Mouse (Mus musculus) cerebellum, adult 9-11 months (tissue): ENCODE data around the gene Plac9b.
"Not testable (repeated sequence)": the region's sequence is repeated elsewhere in the genome, so short reads cannot be mapped to it uniquely, and the experiment has no call there.

ENCODE experiments used
- DNase-seq: peaks from one replicate; pipeline ENCODE4 v3.0.0; 2022

The Plac9b gene

DNA sequence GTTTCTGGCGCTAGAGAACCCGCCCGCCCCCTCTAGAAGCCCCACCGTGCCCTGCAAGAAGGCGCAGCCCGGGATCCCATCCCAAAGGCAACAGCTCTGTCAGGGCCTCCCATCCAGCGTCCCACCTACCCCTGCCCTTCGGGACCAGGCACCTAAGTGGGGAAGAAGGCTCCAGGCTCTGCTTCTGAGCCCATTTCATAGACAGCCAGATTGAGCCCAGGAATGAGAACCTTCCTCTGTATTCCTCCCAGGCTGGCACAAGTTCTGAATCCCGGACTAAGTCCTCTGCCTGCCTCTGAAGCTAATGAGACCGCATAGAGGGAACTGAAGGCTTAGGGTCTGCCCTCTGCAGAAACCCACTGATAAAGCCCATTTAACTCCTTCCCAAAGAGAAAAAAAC lies at the start of gene Plac9b:
TSS of gene Plac9b (minus strand) at position 101 of the 400 bp plus-strand sequence.
- not testable (repeated sequence) for DNase-seq

DNA sequence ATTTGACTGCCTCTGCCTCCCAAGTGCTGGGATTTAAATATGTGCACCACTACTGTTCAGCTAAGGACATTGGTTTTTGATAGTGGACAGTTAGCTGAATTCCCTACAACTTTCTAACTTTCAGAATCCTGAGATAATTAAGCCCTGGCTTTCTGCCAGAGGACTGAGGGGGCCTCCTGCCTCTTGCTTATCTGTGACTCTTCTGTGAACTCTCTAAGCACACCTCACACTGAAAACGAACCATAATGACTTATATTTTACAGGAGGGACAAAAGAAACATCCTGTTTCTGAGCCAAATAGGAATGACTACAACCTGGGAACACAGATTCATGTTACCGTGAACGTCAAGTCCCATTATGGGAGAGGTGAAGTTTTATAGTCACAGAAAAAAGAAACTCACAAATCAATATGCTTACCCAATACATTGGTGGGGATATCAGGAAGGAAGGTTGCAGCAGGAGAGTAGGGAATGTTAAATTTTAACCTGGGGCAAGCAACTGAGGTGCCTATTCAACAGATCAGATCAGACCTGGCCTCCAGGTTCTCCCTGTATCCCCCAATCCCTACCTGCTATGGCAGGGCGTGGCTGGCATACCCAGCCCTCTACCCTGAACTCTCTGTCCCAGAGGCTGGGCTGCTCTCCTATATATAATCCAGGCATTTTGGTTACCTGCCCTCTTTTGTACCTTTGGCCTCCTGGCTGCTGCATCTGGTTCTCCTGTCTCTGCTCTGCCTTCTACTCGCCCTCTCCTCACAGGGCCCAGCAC lies 34.1 kb upstream of the Plac9b start:
- not testable (repeated sequence) for DNase-seq

DNA sequence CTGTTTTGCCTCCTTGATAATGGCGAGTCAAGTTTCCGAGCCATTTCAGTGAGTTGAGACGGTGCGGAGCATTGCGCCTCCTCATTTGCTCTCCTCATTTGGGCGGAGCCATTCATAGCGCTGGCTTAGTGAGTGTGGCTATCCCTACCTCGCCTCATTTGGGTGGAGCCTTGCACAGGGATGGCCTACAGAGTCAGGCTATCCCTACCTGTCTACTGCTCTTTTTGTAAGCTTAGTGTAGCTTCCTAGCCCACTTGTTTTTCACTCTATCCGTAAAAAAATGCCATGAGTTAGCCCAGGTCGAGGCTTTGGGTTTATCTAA lies 24.6 kb upstream of the Plac9b start, which contains the start of gene Tmem254b:
TSS of gene Tmem254b (minus strand) at position 116 of the 322 bp plus-strand sequence.
- not testable (repeated sequence) for DNase-seq

DNA sequence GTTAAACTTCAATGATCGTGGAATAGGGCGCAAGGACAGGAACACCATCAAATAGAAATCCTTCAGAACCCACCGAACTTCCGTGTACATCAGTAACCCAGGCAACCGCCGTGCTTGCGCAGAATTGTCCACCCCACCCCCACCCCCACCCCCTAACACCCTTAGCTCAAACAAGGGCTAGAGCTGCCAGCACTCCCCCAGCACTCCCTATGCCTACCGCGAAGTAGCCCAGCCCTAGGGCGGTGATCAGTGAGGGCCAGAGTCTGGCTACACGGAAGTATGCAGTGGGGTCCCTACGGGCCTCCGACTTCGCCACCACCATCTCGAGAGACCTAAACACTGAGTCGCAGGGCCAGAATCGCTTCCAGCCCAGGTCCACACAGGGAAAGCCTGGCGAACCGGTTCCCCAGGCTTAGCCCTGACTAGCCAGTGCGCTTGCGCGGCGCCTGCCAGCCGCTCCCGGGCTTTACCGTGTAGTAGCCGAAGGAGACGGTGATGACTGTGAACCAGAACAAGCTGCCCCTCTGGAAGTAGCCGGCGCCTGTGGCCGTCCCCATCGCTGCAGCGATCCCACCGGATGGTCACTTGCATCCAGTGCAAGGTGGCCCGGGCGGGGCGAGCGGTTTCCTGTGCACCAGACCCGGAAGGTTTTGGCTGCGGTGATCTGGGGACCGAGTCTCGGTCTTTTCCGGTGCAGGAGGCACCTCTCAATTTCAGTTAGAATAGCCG lies 24.1 kb upstream of the Plac9b start:
- DNase-seq: not testable (repeated sequence)

DNA sequence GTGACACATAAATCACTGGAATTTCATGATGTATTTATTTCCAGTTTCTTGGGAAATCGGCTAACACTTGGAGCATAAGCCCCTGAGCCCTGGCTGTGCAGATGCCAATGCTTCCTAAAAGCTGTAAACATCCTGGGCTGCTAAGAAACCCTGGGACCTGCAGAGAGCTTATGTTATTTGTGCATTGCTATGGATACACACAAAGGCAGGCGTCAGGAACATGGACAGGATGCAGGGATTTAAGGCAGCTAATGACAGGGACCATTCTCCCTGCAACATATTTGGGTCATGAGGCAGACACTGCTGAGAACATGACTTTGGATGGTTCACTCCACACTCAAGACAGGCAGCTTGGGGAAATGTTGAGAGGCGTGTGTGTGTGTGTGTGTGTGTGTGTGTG lies 15.6 kb upstream of the Plac9b start:
- not testable (repeated sequence) for DNase-seq

DNA sequence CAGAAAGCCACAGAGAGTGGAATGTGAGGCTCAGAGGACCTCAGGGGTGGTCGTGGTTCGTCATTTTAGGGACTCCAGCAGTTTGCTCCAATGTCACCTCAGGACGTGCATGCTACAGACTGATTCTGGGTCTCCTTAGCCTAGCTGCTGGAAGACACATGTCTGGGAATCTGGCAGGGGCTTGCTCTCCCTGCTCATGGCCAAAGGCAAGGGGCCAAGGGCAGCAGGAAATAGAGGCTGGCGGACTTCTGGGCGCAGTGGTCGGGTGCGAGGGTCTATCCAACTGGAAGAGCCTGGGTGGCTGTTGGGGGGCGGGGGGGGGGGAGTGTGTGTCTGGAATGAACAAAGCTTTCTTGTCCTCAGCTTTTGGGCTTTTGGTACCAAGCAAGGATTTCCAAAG lies 6.1 kb upstream of the Plac9b start:
- DNase-seq: not testable (repeated sequence)

DNA sequence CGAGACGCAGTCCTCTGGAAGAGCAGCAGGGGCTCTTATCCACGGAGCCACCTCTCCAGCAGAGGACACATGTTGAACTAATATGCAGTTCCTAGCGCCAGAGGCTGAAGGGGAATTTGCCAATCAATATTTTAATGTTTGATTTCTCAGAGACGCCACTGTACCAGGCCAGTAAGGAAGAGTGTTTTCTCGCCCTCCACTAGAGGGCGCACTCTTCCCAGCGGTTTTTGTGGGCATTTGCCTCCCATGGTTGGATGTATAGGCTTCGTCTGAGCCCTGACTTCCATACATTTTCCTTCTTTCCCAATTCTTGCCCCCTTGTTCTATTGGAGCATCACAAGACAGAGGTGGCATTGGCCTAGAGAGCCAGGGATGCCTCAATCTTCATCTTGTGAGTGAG lies 4.4 kb upstream of the Plac9b start:
- DNase-seq: not testable (repeated sequence)

DNA sequence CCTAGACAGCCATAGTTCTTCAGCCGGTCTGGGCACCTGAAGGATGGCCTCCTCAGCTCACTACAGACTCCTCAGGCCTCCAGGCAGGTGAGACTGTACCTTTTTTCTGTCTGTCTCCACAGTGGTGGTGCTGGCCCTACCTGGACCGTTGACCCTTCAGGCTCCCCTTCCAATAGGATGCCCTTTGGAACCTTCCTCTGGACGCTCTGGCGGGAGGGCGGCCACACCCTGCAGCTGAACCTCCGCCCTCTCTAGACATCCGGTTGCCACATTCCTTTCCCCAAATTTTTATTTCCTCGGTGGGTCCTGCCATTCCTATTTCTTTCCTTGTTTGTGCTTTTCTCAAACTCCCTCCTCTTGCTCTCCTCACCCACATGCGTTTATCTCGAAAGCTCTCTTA lies 620 bp downstream of the Plac9b start:
- DNase-seq: not testable (repeated sequence)

DNA sequence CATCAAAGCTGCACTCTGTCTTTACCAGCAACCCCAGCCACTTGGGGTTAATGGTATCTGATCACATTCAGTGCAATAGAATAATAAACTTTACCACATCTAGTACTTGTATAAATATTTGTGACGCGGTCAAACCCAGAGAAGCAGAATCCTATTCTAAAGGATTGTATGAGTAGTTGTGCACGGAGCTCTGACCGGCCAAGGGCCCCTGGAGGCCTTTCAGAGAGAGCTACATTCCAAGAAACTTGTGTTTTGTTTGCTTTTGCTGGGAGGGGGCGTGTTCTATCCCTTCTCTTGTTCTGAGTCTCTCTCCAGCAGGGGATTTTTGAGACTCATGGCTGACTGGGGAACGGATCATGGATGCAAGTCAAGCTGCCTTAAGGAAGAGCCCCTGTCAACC lies 7.3 kb downstream of the Plac9b start:
- DNase-seq: not testable (repeated sequence)

DNA sequence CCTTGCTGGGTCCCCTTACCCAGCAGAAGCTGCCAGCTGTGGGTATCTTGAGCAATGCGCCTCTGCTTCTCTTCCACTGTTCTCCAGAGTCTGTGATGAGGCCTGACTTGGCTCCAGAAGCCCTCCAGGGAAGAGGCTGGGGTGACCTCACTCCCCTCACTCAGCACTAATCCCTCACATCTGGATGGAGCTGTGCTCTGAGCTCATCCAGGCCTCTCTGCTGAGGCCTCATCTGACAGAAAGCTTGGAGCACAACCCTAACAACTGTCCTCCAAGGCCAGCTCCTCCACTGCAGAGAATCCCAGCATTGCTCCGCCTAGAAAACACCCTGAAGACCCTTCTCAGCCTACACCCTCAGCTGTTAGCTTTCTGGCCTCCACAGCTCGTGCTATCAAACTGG lies 8.3 kb downstream of the Plac9b start:
- not testable (repeated sequence) for DNase-seq

DNA sequence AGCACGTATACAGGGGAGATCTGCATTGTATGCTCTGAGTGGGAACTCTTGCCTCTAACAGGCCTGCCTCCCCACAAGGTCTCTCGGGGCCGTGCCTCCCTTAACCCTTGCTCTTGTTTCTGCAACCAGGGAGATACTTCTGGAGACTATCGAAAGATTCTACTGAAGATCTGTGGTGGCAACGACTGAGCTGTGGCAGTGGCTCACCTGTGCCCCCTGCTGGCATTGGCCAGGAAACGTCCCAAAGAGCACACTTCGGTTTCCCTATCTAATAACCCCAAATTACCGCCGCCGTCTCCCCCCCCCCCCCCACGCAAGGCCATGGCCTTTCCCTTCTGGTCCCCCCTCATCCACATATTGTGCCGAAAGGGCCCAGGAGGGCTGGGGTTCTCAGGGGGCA lies 17.0 kb downstream of the Plac9b start:
- not testable (repeated sequence) for DNase-seq

DNA sequence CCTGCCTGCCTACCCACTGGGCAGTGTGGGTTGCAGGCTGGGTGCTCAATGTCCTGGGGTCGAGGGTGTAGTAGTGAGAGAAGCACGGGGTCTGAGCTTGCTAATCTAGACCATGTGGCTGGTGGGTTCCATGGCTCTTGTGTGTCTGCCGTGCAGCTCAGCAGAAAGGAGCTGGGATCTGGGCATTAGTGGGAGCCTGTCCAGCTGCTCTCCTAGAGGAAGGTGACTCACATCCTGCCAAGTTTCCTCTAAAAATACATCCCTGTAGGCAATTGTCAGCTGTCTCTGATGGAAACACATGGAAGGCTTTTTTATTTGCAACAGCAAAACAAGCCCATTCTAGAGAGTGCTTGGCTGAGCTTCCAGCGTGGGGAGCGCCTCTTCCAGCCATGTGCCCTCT lies 19.9 kb downstream of the Plac9b start:
- not testable (repeated sequence) for DNase-seq

DNA sequence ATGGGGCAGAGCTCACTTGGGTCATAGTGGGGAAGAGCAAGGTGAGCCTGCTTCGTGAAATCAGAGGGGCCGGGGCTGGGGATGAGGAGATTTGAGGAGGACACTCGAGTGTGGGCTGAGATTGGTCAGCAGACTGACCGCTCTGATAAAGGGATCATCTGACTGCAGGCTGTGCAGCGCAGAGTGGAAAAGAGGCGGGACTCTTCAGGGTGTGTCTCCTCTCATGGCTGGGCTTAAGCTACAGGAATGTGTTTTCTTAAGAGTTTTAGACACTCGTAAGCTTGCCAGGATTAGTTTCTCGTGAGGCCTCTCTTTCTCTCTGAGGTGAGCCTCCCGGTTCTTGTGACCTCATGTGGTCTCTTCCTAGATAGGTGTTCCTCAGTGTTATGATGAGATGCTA lies 21.1 kb downstream of the Plac9b start:
- not testable (repeated sequence) for DNase-seq

DNA sequence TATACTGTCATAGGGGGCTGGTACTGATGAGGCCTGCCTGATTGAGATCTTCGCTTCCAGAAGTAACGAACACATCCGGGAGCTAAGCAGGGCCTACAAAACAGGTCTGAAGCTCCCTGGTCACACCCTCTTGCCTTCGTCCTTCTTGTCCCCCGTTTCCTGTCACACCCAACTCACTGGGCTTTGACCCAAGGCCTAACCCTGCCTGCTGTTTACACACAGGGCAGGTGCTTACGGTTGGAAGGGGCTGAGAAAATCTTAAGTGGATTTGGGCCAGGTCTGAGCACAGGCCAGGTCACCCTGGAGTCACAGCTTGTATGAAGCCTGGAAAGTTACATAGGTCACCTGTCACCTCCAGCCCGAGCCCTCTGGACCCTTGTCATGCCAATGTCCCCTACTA lies 26.2 kb downstream of the Plac9b start:
- not testable (repeated sequence) for DNase-seq

DNA sequence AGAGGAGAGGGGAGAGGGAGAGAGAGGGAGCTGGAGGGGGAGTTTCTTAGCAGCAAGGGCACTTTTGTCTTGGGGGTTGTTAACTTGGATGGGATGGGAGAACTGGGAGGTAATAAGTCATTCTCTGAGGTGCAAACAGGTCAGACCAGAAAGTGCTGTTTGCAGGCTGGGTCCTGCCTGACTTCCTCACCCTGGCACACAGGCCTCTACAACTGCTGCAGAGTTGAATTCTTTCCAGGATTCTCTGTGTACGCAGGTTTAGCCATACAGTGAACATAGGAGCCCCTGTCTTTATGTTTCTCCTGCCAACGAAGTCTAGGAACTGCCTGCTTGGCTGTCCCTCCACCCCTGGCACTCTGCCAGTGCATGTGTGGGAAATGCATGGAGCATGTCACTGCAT lies 35.2 kb downstream of the Plac9b start:
- DNase-seq: not testable (repeated sequence)

DNA sequence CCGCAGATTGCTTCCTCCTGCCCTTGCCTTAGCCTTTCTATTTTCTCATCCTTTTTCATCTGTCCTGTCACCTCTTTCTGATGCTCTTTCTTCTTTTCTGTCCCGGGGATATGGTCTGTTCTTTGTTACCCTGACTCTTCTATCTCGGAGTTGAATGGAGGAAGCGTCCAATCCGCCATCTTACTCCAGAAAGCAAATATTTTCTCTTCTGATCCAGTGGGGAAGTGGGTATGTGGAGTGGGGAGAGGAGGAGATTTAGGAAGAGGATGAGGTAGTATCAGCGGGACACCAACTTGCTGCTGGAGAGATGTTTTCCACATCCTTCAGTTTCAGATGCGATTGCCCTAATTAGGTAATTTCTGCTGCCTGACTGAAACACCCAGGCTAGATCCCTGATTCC lies 63.2 kb downstream of the Plac9b start:
- DNase-seq: not testable (repeated sequence)

DNA sequence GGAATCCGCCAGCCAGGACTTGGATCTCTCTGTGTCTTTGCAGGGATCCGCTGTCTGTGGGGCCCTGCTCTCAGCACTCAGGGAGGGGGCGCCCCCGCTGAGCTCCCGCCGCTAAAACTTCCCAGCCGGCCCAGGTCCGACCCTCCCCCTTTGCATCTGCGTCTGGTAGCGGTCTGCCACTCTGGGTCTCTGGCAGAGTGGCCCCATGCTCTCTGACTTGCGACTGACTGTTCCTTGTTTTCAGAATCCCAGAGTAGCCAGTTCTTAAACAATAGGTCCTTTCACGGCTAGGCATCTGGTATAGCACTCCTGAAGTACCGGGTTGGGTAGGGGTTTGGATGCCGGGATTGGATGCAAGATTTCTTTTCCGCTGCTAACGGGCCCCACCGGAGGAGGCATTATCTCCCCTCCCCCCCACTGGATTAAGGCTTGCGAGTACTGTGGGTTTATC lies 63.7 kb downstream of the Plac9b start:
- not testable (repeated sequence) for DNase-seq

DNA sequence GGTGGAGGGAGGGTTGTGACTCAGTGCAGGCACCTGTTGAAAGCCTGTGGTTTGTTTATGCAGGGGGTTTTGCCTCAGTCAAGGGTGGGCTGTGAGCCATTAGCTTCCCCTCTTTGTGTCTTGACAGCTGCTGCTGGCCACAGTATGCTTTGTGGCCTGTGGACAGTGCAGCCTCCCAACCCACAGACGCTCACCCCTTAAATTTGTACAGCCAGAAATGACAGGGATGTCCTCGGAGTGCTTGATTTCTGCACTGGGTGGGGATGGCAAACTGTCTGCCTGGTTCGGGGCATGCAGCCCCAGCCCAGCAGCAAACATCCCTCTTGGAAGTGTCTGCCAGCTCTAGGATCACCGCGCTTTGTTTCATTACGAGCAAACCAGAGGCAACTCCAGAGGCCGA lies 64.1 kb downstream of the Plac9b start, which contains the start of gene Duxbl2:
TSS of gene Duxbl2 (plus strand) at position 200 of the 400 bp plus-strand sequence.
- DNase-seq: not testable (repeated sequence)
